Mouse (Mus musculus) ES-Bruce4 (cell line): ENCODE measurements around the gene Ccndbp1. TPM values are rescaled to one million over a fixed set of nuclear protein-coding genes. Genes with fewer than 3 reads are reported as not detected.
"Not testable (repeated sequence)": the region's sequence is repeated elsewhere in the genome, so short reads cannot be mapped to it uniquely, and the experiment has no call there.

Experiments used
- H3K27ac ChIP-seq: 2 replicates; pipeline ENCODE4 v1.5.1; 2012; ENCODE audit warnings: low read length, inconsistent platforms; ENCODE audit not compliant: insufficient read depth
- H3K27me3 ChIP-seq: 2 replicates; pipeline ENCODE4 v1.6.1; 2012; ENCODE audit warnings: mild to moderate bottlenecking, low read length, inconsistent platforms; ENCODE audit not compliant: control insufficient read depth, poor library complexity, insufficient read depth, severe bottlenecking
- H3K36me3 ChIP-seq: 2 replicates; pipeline ENCODE4 v1.6.1; 2012; ENCODE audit warnings: inconsistent platforms, mild to moderate bottlenecking, low read length, moderate library complexity; ENCODE audit not compliant: control insufficient read depth, poor library complexity, insufficient read depth, severe bottlenecking
- H3K4me1 ChIP-seq: one replicate; pipeline ENCODE4 v1.8.1; 2011; ENCODE audit warnings: low read length; ENCODE audit not compliant: control insufficient read depth, insufficient read depth
- H3K4me3 ChIP-seq: 2 replicates; pipeline ENCODE4 v1.5.1; 2011; ENCODE audit warnings: low read depth, mild to moderate bottlenecking, low read length
- H3K9ac ChIP-seq: 2 replicates; pipeline ENCODE4 v1.6.1; 2012; ENCODE audit warnings: low read depth, mild to moderate bottlenecking, inconsistent platforms; ENCODE audit not compliant: poor library complexity, severe bottlenecking
- H3K9me3 ChIP-seq: replicated peaks from 2 replicates; pipeline ENCODE4 v1.6.1; 2012; ENCODE audit warnings: mild to moderate bottlenecking, low read length, inconsistent platforms; ENCODE audit not compliant: control insufficient read depth, poor library complexity, insufficient read depth, severe bottlenecking
- CTCF ChIP-seq: IDR thresholded peaks from one replicate; pipeline ENCODE4 v1.8.1; 2011; ENCODE audit warnings: low read depth, low read length
- EP300 ChIP-seq: IDR thresholded peaks from 2 replicates; pipeline ENCODE4 v1.6.1; 2011; ENCODE audit warnings: low read depth, low read length; ENCODE audit not compliant: insufficient read depth
- POLR2A ChIP-seq: IDR thresholded peaks from one replicate; pipeline ENCODE4 v1.8.1; 2011; ENCODE audit warnings: low read length; ENCODE audit not compliant: insufficient read depth
- polyA plus RNA-seq: library from polyadenylated mRNA; stranded (reverse); fragments of >200 nt; gene quantifications from 2 replicates; pipeline ENCODE4 v1.2.4, GENCODE M21; 2011; ENCODE audit warnings: low read depth; ENCODE audit not compliant: missing spikeins, insufficient read depth, insufficient read length

Ccndbp1 gene
- polyA plus RNA-seq, 1 experiment, result 30.9 TPM

GRCm38 (mm10) chr2:121022918-121023317 lies 14.7 kb downstream of the Ccndbp1 start:
- Histone ChIP-seq H3K36me3 (no peaks in the 10 kb centered on the region), H3K9ac (no peak overlapping the region), H3K27ac (no peak overlapping the region), H3K4me1 (no peaks in the 10 kb centered on the region), H3K9me3 (0 out of 2 replicates have a peak, but pooled peaks cover under 1% of the 10 kb centered on the region), H3K4me3 (no peak overlapping the region), H3K27me3 (no peaks in the 10 kb centered on the region)
- TF ChIP-seq POLR2A, result no peak

GRCm38 (mm10) chr2:121036733-121037341 lies 28.6 kb downstream of the Ccndbp1 start, which contains the start of gene Epb42:
Gene Epb42, minus strand, starts transcription at chr2:121037072.
- no peak for TF ChIP-seq EP300
- no peak for TF ChIP-seq POLR2A
- TF ChIP-seq CTCF, result no peak

GRCm38 (mm10) chr2:121038851-121039250 lies 30.6 kb downstream of the Ccndbp1 start:
- H3K27me3 ChIP-seq, H3K36me3 ChIP-seq, H3K4me3 ChIP-seq, H3K9ac ChIP-seq, H3K9me3 ChIP-seq, H3K4me1 ChIP-seq, H3K27ac ChIP-seq: not testable (repeated sequence)

More at GRCm38 (mm10) chr2:121036733-121037341, 28.6 kb downstream of the Ccndbp1 start, which contains the start of gene Epb42:
- no peak within 1 kb of the TSS for H3K27ac ChIP-seq
- no peaks in the 10 kb centered on the region for H3K9me3 ChIP-seq
- H3K27me3 ChIP-seq, result no peaks in the 10 kb centered on the region
- H3K4me3 ChIP-seq, result no peak within 1 kb of the TSS
- no peaks in the 10 kb centered on the region for H3K36me3 ChIP-seq
- H3K9ac ChIP-seq, result no peak within 1 kb of the TSS
- H3K4me1 ChIP-seq, result no peaks in the 10 kb centered on the region

GRCm38 (mm10) chr2:121039382-121039781 lies 31.2 kb downstream of the Ccndbp1 start:
- Histone ChIP-seq H3K4me1 (no peaks in the 10 kb centered on the region), H3K9me3 (no peaks in the 10 kb centered on the region), H3K27ac (no peak overlapping the region), H3K36me3 (no peaks in the 10 kb centered on the region), H3K4me3 (no peak overlapping the region), H3K9ac (no peak overlapping the region), H3K27me3 (no peaks in the 10 kb centered on the region)
- no peak for TF ChIP-seq POLR2A
- no peak for TF ChIP-seq EP300
- peak; percentile 18 for TF ChIP-seq CTCF

GRCm38 (mm10) chr2:121041098-121041497 lies 32.9 kb downstream of the Ccndbp1 start:
- Histone ChIP-seq H3K9ac (no peak overlapping the region), H3K27me3 (no peaks in the 10 kb centered on the region), H3K4me3 (no peak overlapping the region), H3K4me1 (no peaks in the 10 kb centered on the region), H3K27ac (no peak overlapping the region), H3K9me3 (no peaks in the 10 kb centered on the region), H3K36me3 (no peaks in the 10 kb centered on the region)
- TF ChIP-seq CTCF (no peak), POLR2A (no peak), EP300 (no peak)

- Histone ChIP-seq H3K36me3 (no peaks in the 10 kb centered on the region), H3K9me3 (no peaks in the 10 kb centered on the region), H3K9ac (no peak overlapping the region), H3K27ac (no peak overlapping the region), H3K4me1 (no peaks in the 10 kb centered on the region), H3K4me3 (no peak overlapping the region), H3K27me3 (no peaks in the 10 kb centered on the region)
- TF ChIP-seq CTCF, result no peak
- TF ChIP-seq EP300, result no peak
- TF ChIP-seq POLR2A, result no peak
Measured at GRCm38 (mm10) chr2:121045653-121046052, 37.5 kb downstream of the Ccndbp1 start.

GRCm38 (mm10) chr2:121052176-121052575 lies 44.0 kb downstream of the Ccndbp1 start:
- no peaks in the 10 kb centered on the region for H3K36me3 ChIP-seq
- no peaks in the 10 kb centered on the region for H3K9me3 ChIP-seq
- no peak overlapping the region for H3K4me3 ChIP-seq
- no peaks in the 10 kb centered on the region for H3K4me1 ChIP-seq
- H3K27me3 ChIP-seq, result no peaks in the 10 kb centered on the region
- no peak overlapping the region for H3K9ac ChIP-seq
- TF ChIP-seq CTCF, result no peak
- H3K27ac ChIP-seq, result no peak overlapping the region
